Mouse (Mus musculus) hindbrain, embryonic 15.5 days (tissue): ENCODE data around the gene Pax1. TPM values are rescaled to one million over a fixed set of nuclear protein-coding genes. Genes with fewer than 3 reads are reported as not detected.

ENCODE experiments used
- ATAC-seq: fragments of 200-750 bp; cut with Nextera tagmentation; 2 replicates; pipeline ENCODE4 v1.8.0; 2017; ENCODE audit warnings: low read depth, moderate number of reproducible peaks, moderate TSS enrichment; ENCODE audit not compliant: low FRiP score
- H3K27ac ChIP-seq: fragments of 300-500 bp; sonication (generic); replicated peaks from 2 replicates; pipeline ENCODE4 v1.5.1; 2015; ENCODE audit warnings: mild to moderate bottlenecking, inconsistent platforms
- H3K27me3 ChIP-seq: fragments of 300-500 bp; sonication (generic); 2 replicates; pipeline ENCODE4 v1.6.1; 2015; ENCODE audit warnings: control low read depth, inconsistent platforms
- H3K36me3 ChIP-seq: fragments of 300-500 bp; sonication (generic); 2 replicates; pipeline ENCODE4 v1.6.1; 2015; ENCODE audit warnings: control low read depth, inconsistent platforms
- H3K4me1 ChIP-seq: fragments of 300-500 bp; sonication (generic); replicated peaks from 2 replicates; pipeline ENCODE4 v1.6.1; 2015; ENCODE audit warnings: control low read depth, inconsistent platforms
- H3K4me2 ChIP-seq: fragments of 300-500 bp; sonication (generic); 2 replicates; pipeline ENCODE4 v1.6.1; 2015; ENCODE audit warnings: moderate library complexity, mild to moderate bottlenecking, inconsistent platforms
- H3K4me3 ChIP-seq: fragments of 300-500 bp; sonication (generic); 2 replicates; pipeline ENCODE4 v1.5.1; 2015; ENCODE audit warnings: mild to moderate bottlenecking, inconsistent platforms
- H3K9ac ChIP-seq: fragments of 300-500 bp; sonication (generic); 2 replicates; pipeline ENCODE4 v1.6.1; 2015; ENCODE audit warnings: inconsistent platforms
- H3K9me3 ChIP-seq: fragments of 300-500 bp; sonication (generic); 2 replicates; pipeline ENCODE4 v1.6.1; 2016; ENCODE audit warnings: control low read depth, inconsistent platforms
- WGBS: fragments of 180-500 bp; shearing (Covaris S2); methylation state at CpG from one replicate; pipeline ENCODE4 v1.1.7; 2015; 5-methylcytosine and 5-hydroxymethylcytosine counted together
- polyA plus RNA-seq: library from polyadenylated mRNA; unstranded; fragments of >200 nt; fragmentation: Nextera tagmentation; extraction: Ambion mirVana; gene quantifications from 2 replicates; pipeline ENCODE4 v1.2.1, GENCODE M21; 2015

The Pax1 gene
- not detected in 2 replicates for polyA plus RNA-seq

DNA sequence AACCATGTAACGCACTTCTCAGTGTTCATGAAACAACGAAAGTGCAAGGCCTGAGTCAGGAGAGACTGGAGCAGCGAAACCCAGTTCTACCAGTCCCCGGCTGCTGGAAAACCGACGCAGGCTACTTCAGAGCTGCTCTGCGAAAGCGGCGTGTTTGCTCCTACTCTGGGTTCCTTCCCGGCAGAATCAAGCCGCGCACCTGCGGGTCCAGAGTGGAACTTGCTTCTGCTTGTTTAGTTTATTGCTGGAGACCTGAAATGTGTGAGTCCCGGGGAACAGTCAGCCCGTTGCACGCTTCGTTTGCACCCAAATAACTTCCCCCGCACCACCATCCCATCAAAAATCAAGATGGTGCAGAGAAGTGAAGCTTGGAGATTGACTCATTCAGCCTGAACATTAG is at the start of gene Pax1:
Gene Pax1 (plus strand): TSS at position 345 of the 400 bp plus-strand sequence.
- no peak within 1 kb of the TSS for H3K4me3 ChIP-seq
- H3K9ac ChIP-seq = no peak within 1 kb of the TSS
- no peak for ATAC-seq
- no peaks in the 10 kb centered on the region for H3K9me3 ChIP-seq
- no peaks in the 10 kb centered on the region for H3K36me3 ChIP-seq
- WGBS = under 1% methylated on average over 18 of the region's 18 CpGs
- H3K4me2 ChIP-seq = no peak within 1 kb of the TSS
- no peak within 1 kb of the TSS for H3K27ac ChIP-seq
- peaks cover 94% of the 10 kb centered on the region for H3K27me3 ChIP-seq
- H3K4me1 ChIP-seq = peaks cover 12% of the 10 kb centered on the region

DNA sequence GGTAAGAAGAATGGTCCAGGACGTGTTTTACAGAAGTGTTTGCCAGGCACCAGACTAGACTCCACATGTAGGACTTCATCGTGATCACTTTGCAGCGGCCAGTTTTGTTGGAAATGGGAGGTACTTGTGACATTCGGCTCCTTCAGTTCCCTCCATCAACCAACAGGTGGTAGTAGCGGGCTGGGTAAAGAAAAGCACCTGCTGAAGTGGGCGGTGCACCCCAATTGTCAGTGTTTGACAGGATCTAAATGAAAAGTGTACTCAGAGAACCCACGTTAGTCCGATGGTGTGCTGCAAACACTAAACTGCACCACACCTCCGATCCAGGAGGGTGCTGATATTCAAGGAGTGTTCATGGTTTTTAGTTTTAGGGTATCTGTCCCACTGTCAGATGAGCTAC is 40.7 kb upstream of the Pax1 start:
- ATAC-seq = no peak
- H3K27ac ChIP-seq = no peak overlapping the region
- no peaks in the 10 kb centered on the region for H3K36me3 ChIP-seq
- peaks cover 9% of the 10 kb centered on the region; the same call in 1 of the 2 replicates for H3K27me3 ChIP-seq
- H3K4me2 ChIP-seq = no peak overlapping the region
- no peaks in the 10 kb centered on the region for H3K4me1 ChIP-seq
- H3K4me3 ChIP-seq = no peak overlapping the region
- 15% methylated on average over 9 of the region's 9 CpGs for WGBS
- H3K9me3 ChIP-seq = no peaks in the 10 kb centered on the region
- no peak overlapping the region for H3K9ac ChIP-seq

DNA sequence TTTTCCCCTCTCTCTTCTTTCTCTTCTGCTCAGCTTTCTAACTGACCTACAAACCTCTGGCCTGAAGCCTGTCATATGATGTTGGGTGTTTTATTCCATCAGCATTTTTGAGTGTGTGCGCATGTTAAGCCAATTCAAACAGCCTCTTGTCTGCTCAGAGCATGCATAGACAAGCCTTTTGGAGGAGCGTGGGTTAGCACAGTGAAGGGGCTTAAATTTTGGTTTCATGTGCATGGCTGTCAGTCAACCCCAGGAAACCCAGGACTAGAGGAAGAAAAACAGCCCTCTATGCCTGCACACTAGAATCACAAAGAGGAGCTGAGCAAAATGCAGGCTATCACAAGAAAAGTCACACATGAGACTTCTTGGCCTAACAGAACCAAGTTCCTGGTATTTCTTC is 36.5 kb upstream of the Pax1 start:
- H3K4me3 ChIP-seq = no peak overlapping the region
- ATAC-seq = no peak

DNA sequence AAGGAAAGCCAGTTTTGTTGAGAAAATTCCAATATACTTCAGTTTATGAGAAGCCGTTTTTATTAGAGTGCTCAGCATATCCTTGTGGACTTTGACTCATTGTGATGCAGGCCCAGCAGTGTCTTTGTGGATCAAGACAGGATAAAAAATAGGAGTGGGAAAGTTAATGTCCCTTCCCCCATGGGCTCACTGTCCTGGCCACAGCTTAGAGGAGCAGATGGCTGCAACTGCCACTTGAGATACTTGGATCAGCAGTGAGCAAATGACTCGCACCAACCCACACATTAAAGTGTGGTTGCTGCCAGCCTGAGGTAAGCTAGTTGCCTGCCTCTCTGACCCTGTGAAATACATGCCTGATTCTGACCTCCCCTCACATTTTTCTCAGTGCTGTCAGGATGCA is 29.0 kb upstream of the Pax1 start:
- Histone ChIP-seq H3K27ac (no peak overlapping the region), H3K27me3 (no peaks in the 10 kb centered on the region), H3K9me3 (no peaks in the 10 kb centered on the region), H3K9ac (no peak overlapping the region), H3K4me3 (no peak overlapping the region), H3K36me3 (no peaks in the 10 kb centered on the region), H3K4me1 (no peaks in the 10 kb centered on the region), H3K4me2 (no peak overlapping the region)
- no peak for ATAC-seq
- WGBS = 69% methylated on average over 2 of the region's 2 CpGs

More for the DNA sequence above, 36.5 kb upstream of the Pax1 start:
- no peaks in the 10 kb centered on the region for H3K9me3 ChIP-seq
- no peak overlapping the region for H3K4me2 ChIP-seq
- no peaks in the 10 kb centered on the region for H3K36me3 ChIP-seq
- WGBS = 90% methylated on average over 2 of the region's 2 CpGs
- peaks cover 6% of the 10 kb centered on the region; the same call in 1 of the 2 replicates for H3K27me3 ChIP-seq
- no peak overlapping the region for H3K9ac ChIP-seq
- no peaks in the 10 kb centered on the region for H3K4me1 ChIP-seq
- no peak overlapping the region for H3K27ac ChIP-seq

DNA sequence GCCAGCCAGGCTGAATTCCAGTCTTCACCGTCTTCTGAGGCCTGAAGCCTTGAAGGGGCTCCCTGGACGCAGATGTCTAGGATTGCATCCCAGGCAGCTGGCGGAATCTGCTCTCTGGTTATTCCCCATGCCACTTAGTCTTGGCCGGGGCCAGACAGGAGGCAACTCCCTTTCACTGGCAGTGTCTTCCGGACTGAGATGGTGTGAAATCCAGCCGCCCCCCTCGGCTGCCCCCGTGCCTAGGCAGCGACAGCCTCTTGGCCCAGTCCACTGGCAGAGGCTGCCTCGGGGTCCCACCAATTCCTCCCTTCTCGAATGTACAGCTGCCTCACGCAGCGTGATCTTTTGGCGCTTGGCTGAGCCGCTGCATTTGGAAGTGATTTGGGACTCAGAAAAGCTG is 23.0 kb upstream of the Pax1 start:
- Histone ChIP-seq H3K4me3 (no peak overlapping the region), H3K27ac (no peak overlapping the region), H3K27me3 (no peaks in the 10 kb centered on the region), H3K9ac (no peak overlapping the region), H3K36me3 (no peaks in the 10 kb centered on the region), H3K9me3 (no peaks in the 10 kb centered on the region), H3K4me1 (0 out of 2 replicates have a peak, but pooled peaks cover 2% of the 10 kb centered on the region), H3K4me2 (no peak overlapping the region)
- ATAC-seq = no peak
- 68% methylated on average over 15 of the region's 15 CpGs for WGBS

DNA sequence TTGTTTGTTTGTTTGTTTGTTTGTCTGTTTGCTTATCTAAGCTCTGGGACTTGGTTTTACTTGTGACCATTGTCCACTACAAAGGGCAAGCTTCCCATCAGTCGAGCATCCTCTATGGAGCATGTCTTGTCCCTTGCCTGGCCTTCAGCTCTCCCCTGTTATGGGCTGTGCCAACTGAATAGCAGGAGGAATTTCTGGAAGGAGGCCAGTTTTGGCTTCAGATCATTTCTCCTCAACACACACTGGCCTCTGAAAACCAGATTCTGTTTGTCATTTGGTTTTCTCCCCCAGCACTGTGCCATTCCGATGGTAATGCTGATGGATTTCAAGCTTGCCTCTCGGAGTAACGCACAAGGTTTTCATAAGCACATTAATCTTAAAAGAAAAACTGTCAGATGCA is 21.9 kb upstream of the Pax1 start:
- Histone ChIP-seq H3K9me3 (no peaks in the 10 kb centered on the region), H3K4me1 (0 out of 2 replicates have a peak, but pooled peaks cover 2% of the 10 kb centered on the region), H3K36me3 (no peaks in the 10 kb centered on the region), H3K4me2 (no peak overlapping the region), H3K4me3 (no peak overlapping the region), H3K27me3 (no peaks in the 10 kb centered on the region), H3K27ac (no peak overlapping the region), H3K9ac (no peak overlapping the region)
- ATAC-seq = no peak
- WGBS = 65% methylated on average over 4 of the region's 4 CpGs

DNA sequence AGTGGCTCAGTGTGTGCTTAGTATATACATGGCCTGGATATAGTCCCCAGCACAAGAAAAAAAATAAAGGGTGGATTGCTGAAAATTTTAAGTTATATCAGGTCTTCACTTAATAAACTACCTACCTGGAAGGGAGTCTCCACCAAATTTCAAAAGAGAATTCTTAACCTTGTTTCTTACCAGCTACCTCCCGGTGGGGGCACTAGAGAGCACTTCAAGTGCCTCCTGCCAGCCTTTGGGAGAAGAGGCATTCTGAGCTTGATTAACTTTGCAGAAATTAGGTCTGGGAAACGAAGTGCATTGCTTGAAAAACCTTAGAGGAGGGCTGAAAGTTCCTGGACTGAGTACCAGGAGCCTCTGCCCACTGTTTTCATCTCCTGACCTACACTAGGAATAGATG is 19.5 kb upstream of the Pax1 start:
- H3K9me3 ChIP-seq = no peaks in the 10 kb centered on the region
- H3K4me1 ChIP-seq = 0 out of 2 replicates have a peak, but pooled peaks cover 2% of the 10 kb centered on the region
- 28% methylated on average over 2 of the region's 2 CpGs for WGBS
- no peak overlapping the region for H3K9ac ChIP-seq
- no peak overlapping the region for H3K4me2 ChIP-seq
- no peak overlapping the region for H3K4me3 ChIP-seq
- H3K27me3 ChIP-seq = no peaks in the 10 kb centered on the region
- H3K27ac ChIP-seq = no peak overlapping the region
- ATAC-seq = no peak
- H3K36me3 ChIP-seq = no peaks in the 10 kb centered on the region

DNA sequence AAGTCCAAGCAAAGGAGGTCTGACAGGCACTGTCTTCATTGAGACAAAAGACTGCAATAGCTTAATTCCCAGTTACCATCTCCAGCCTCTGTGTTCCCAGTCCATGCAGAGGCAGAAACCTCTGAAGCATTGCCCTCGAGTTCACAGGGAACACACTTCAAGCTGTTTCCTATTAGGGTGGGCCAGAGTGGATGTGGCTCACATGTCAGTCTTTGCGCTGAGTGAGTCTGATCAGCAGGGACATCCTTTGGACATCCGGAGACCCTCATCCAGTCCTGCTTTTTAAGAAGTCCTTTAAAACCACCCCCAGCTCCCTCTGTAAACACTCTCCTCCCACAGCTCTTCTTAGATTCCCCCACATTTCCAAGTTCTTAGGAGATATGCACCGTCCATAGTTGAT is 2.0 kb upstream of the Pax1 start:
- Histone ChIP-seq H3K4me1 (peaks cover under 1% of the 10 kb centered on the region; the same call in 1 of the 2 replicates), H3K4me3 (no peak overlapping the region), H3K27me3 (peaks cover 95% of the 10 kb centered on the region), H3K27ac (no peak overlapping the region), H3K9ac (no peak overlapping the region), H3K9me3 (no peaks in the 10 kb centered on the region), H3K4me2 (no peak overlapping the region), H3K36me3 (no peaks in the 10 kb centered on the region)
- ATAC-seq = no peak
- 2% methylated on average over 4 of the region's 4 CpGs for WGBS

DNA sequence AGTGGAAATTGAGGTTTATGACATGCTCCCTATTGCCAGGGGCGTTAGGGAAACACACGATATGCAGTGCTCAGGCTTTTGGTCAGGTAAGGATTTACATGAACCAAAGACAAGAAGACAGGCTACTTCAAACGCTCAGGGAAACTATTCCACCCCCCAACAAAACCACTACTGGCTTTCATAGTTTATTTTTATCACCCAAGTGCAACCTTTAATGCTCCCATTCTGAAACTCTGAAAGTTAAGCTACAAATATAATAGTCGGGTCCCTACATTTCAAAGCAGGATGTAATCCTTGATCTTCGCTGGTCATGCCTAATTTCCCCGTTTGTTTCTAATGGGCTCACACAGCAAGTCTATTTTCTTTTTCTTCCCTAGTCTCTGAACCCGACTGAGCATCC is 1.3 kb upstream of the Pax1 start:
- Histone ChIP-seq H3K36me3 (no peaks in the 10 kb centered on the region), H3K27me3 (peaks cover 94% of the 10 kb centered on the region), H3K9me3 (no peaks in the 10 kb centered on the region), H3K4me3 (no peak overlapping the region), H3K4me1 (peaks cover 7% of the 10 kb centered on the region), H3K27ac (no peak overlapping the region), H3K4me2 (no peak overlapping the region), H3K9ac (no peak overlapping the region)
- WGBS = 3% methylated on average over 7 of the region's 7 CpGs
- ATAC-seq = no peak

DNA sequence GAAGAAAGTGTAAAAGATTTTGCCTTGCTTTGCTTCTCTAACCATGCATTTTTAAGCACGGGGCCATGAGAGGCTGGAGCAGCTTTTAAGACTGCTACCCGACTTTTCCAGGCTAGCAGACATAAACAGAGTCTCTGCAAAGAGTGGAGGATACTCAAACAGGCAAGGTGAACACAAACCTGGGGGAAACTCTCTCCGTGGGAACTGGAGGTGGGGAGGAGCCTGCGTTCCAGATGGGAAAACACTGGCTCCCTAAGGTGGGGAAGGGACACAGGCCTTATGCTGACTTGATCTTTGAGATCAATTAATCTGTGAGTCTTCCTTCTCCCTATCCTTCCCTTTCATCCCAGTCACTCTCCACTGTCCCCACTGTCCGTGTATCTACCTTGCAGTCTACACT is 869 bp upstream of the Pax1 start:
- Histone ChIP-seq H3K36me3 (no peaks in the 10 kb centered on the region), H3K9ac (no peak overlapping the region), H3K4me3 (no peak overlapping the region), H3K4me2 (no peak overlapping the region), H3K9me3 (no peaks in the 10 kb centered on the region), H3K4me1 (peaks cover 12% of the 10 kb centered on the region), H3K27ac (no peak overlapping the region), H3K27me3 (peaks cover 94% of the 10 kb centered on the region)
- no peak for ATAC-seq
- WGBS = 1% methylated on average over 5 of the region's 5 CpGs

DNA sequence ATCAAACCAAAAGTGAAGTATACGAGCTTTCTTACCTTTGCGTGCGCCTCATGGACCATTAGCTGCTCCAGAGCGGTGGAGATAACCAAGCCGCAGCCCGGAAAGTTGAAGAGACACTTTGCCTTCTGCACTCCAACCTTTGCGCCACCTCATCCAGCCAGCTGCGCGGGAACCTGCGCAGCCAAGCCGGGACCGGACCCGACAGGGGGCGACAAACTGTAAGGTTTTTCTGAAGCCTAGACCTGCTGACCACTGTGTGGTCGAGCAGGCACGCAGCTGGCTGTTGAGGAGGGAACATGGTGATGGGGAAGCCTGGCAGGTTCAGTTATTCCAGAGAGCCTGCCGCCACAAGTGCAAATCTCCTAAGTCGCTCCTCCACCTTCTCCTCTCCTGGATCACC is 591 bp downstream of the Pax1 start:
- H3K4me1 ChIP-seq = peaks cover 12% of the 10 kb centered on the region
- H3K36me3 ChIP-seq = no peaks in the 10 kb centered on the region
- no peak overlapping the region for H3K4me3 ChIP-seq
- H3K27ac ChIP-seq = no peak overlapping the region
- no peak for ATAC-seq
- H3K27me3 ChIP-seq = peaks cover 96% of the 10 kb centered on the region
- H3K4me2 ChIP-seq = no peak overlapping the region
- 1% methylated on average over 18 of the region's 18 CpGs for WGBS
- no peak overlapping the region for H3K9ac ChIP-seq
- H3K9me3 ChIP-seq = no peaks in the 10 kb centered on the region

DNA sequence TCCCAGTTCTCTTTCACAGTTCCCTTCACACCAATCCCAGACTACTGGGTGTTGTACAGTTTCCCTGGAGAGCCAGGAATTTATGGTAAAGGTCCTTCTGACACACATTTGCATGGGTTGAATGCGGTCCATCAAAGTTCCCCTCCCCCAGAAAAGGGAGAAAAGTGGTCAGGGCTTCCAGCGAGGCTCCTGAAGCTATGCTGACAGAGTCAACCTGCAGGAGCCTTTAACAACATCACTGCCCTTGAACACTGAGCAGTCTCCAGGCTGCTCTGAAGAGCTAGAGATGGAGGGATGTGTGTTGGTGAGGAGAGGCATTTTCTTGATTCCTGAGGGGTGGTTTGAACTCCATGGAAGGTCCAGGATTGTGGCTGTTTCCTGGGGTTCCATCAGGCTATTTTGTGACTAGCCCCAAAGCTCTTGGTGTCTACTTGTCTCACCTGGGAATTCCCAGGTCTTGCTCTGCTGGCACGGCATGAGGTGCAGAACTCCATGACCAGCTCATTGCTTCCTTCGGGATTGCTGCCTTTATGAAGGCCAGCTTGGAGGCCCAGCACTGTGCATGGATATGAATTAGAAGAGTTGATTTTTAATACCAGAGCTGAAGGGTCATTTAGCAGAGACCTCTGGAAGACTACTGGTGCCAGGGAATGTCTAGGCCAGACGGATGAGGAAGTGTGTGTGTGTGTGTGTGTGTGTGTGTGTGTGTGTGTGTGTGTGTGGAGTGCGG is 1.8 kb downstream of the Pax1 start:
- 5% methylated on average over 6 of the region's 6 CpGs for WGBS
- H3K9me3 ChIP-seq = no peaks in the 10 kb centered on the region
- no peak for ATAC-seq

DNA sequence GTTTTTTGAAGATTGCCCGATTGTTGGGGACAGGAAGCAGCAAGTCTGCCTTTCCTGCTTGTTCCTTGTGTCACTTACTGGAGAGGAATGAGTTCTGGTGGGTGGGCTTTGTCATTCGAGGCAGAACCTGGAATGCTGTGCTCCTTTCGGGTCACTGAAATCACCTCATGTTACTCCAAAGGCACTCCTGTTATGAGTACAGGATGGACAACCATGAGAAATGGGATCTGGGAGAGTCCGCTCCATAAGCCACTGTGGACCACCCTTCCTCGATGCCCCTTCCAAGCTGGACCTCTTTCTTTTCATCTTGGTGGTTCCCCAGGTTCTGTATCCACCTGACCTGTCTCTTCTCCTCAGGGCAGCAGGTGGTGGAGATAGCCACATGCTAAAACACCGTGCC is 2.5 kb downstream of the Pax1 start:
- Histone ChIP-seq H3K27ac (no peak overlapping the region), H3K4me2 (no peak overlapping the region), H3K4me1 (peaks cover 12% of the 10 kb centered on the region), H3K9ac (no peak overlapping the region), H3K9me3 (no peaks in the 10 kb centered on the region), H3K27me3 (peaks cover 91% of the 10 kb centered on the region), H3K4me3 (no peak overlapping the region), H3K36me3 (no peaks in the 10 kb centered on the region)
- ATAC-seq = no peak
- 12% methylated on average over 6 of the region's 6 CpGs for whole genome bisulfite sequencing

More for the DNA sequence above, 1.8 kb downstream of the Pax1 start:
- Histone ChIP-seq H3K36me3 (no peaks in the 10 kb centered on the region), H3K4me3 (no peak overlapping the region), H3K4me2 (no peak overlapping the region), H3K4me1 (peaks cover 12% of the 10 kb centered on the region), H3K9ac (no peak overlapping the region), H3K27me3 (peaks cover 97% of the 10 kb centered on the region), H3K27ac (no peak overlapping the region)
